Mouse (Mus musculus): ENCODE results near the gene Rnf24. TPM values are rescaled to one million over a fixed set of nuclear protein-coding genes. Genes with fewer than 3 reads are reported as not detected.

The Rnf24 gene
- polyA plus RNA-seq, 1 experiment from 2014 or later, result 14.9 TPM

GRCm38 (mm10) chr2:131371811-131372210, 19.1 kb upstream of the Rnf24 start:
- Histone ChIP-seq H3K27ac (replicated peaks) (no peak overlapping the region), H3K36me3 (no peaks in the 10 kb centered on the region), H3K4me3 (replicated peaks) (no peak overlapping the region), H3K4me1 (no peaks in the 10 kb centered on the region), H3K27me3 (replicated peaks) (no peaks in the 10 kb centered on the region), H3K9ac (replicated peaks) (no peak overlapping the region), H3K9me3 (replicated peaks) (no peaks in the 10 kb centered on the region), H3K4me2 (no peak overlapping the region)
- 94% methylated on average over 4 of the region's 4 CpGs for WGBS
- no peak for ATAC-seq (ENCODE audit: low FRiP score)

- no peak for ATAC-seq (ENCODE audit: low FRiP score)
- 73% methylated on average over 3 of the region's 3 CpGs for WGBS
- Histone ChIP-seq H3K27me3 (replicated peaks) (no peaks in the 10 kb centered on the region), H3K9me3 (replicated peaks) (no peaks in the 10 kb centered on the region), H3K4me2 (no peak overlapping the region), H3K27ac (replicated peaks) (no peak overlapping the region), H3K4me3 (replicated peaks) (no peak overlapping the region), H3K9ac (replicated peaks) (no peak overlapping the region), H3K4me1 (no peaks in the 10 kb centered on the region), H3K36me3 (no peaks in the 10 kb centered on the region)
These were observed 18.1 kb upstream of the Rnf24 start for GRCm38 (mm10) chr2:131370828-131371227.

- ATAC-seq (ENCODE audit: low FRiP score), result no peak
- H3K27ac ChIP-seq (replicated peaks), result no peak overlapping the region
- no peak overlapping the region for H3K4me3 ChIP-seq (replicated peaks)
- H3K4me2 ChIP-seq, result no peak overlapping the region
- no peaks in the 10 kb centered on the region for H3K4me1 ChIP-seq
- no peaks in the 10 kb centered on the region for H3K9me3 ChIP-seq (replicated peaks)
- H3K36me3 ChIP-seq, result no peaks in the 10 kb centered on the region
- H3K9ac ChIP-seq (replicated peaks), result no peak overlapping the region
- 82% methylated on average over 6 of the region's 6 CpGs for WGBS
- H3K27me3 ChIP-seq (replicated peaks), result no peaks in the 10 kb centered on the region
These were observed 12.0 kb upstream of the Rnf24 start for GRCm38 (mm10) chr2:131364689-131365088.

GRCm38 (mm10) chr2:131358481-131358880, 5.8 kb upstream of the Rnf24 start:
- H3K27ac ChIP-seq (replicated peaks), result no peak overlapping the region
- H3K4me2 ChIP-seq, result no peak overlapping the region
- peaks cover 1% of the 10 kb centered on the region; the same call in 1 of the 2 replicates for H3K4me1 ChIP-seq
- H3K9me3 ChIP-seq (replicated peaks), result no peaks in the 10 kb centered on the region
- H3K9ac ChIP-seq (replicated peaks), result no peak overlapping the region
- H3K4me3 ChIP-seq (replicated peaks), result no peak overlapping the region
- no peaks in the 10 kb centered on the region for H3K27me3 ChIP-seq (replicated peaks)
- no peaks in the 10 kb centered on the region for H3K36me3 ChIP-seq
- no peak for ATAC-seq (ENCODE audit: low FRiP score)

- H3K4me3 ChIP-seq (replicated peaks), result no peak overlapping the region
- peaks cover 16% of the 10 kb centered on the region for H3K4me1 ChIP-seq
- no peak overlapping the region for H3K9ac ChIP-seq (replicated peaks)
- no peaks in the 10 kb centered on the region for H3K36me3 ChIP-seq
- no peak overlapping the region for H3K4me2 ChIP-seq
- H3K9me3 ChIP-seq (replicated peaks), result no peaks in the 10 kb centered on the region
- H3K27ac ChIP-seq (replicated peaks), result no peak overlapping the region
- no peak for ATAC-seq (ENCODE audit: low FRiP score)
- H3K27me3 ChIP-seq (replicated peaks), result no peaks in the 10 kb centered on the region
- 61% methylated on average over 6 of the region's 6 CpGs for WGBS
These were observed 1.4 kb upstream of the Rnf24 start for GRCm38 (mm10) chr2:131354049-131354448.

GRCm38 (mm10) chr2:131353564-131353915, 848 bp upstream of the Rnf24 start:
- H3K36me3 ChIP-seq, result no peaks in the 10 kb centered on the region
- H3K27ac ChIP-seq (replicated peaks), result no peak overlapping the region
- H3K27me3 ChIP-seq (replicated peaks), result no peaks in the 10 kb centered on the region
- H3K4me2 ChIP-seq, result peak overlapping the region; percentile 69
- peak overlapping the region; percentile 100; the same call in 1 of the 2 replicates for H3K9ac ChIP-seq (replicated peaks)
- peak overlapping the region; percentile 98 for H3K4me3 ChIP-seq (replicated peaks)
- ATAC-seq (ENCODE audit: low FRiP score), result no peak
- 12% methylated on average over 3 of the region's 3 CpGs for WGBS
- H3K4me1 ChIP-seq, result peaks cover 19% of the 10 kb centered on the region
- no peaks in the 10 kb centered on the region for H3K9me3 ChIP-seq (replicated peaks)

GRCm38 (mm10) chr2:131351968-131352746, 535 bp downstream of the Rnf24 start:
- H3K27me3 ChIP-seq (replicated peaks), result no peaks in the 10 kb centered on the region
- WGBS, result under 1% methylated on average over 47 of the region's 51 CpGs
- peak; percentile 81 for ATAC-seq (ENCODE audit: low FRiP score)
- H3K9ac ChIP-seq (replicated peaks), result peak overlapping the region; percentile 100
- peaks cover 24% of the 10 kb centered on the region for H3K4me1 ChIP-seq
- H3K9me3 ChIP-seq (replicated peaks), result no peaks in the 10 kb centered on the region
- H3K4me3 ChIP-seq (replicated peaks), result peak overlapping the region; percentile 98
- peak overlapping the region; percentile 98 for H3K27ac ChIP-seq (replicated peaks)
- no peaks in the 10 kb centered on the region for H3K36me3 ChIP-seq
- peak overlapping the region; percentile 69 for H3K4me2 ChIP-seq

- Histone ChIP-seq H3K27me3 (replicated peaks) (no peaks in the 10 kb centered on the region), H3K27ac (replicated peaks) (peak overlapping the region; percentile 98), H3K4me2 (peak overlapping the region; percentile 69), H3K36me3 (no peaks in the 10 kb centered on the region), H3K9me3 (replicated peaks) (no peaks in the 10 kb centered on the region), H3K4me1 (peaks cover 24% of the 10 kb centered on the region), H3K4me3 (replicated peaks) (peak overlapping the region; percentile 98), H3K9ac (replicated peaks) (peak overlapping the region; percentile 100)
- WGBS, result 10% methylated on average over 10 of the region's 10 CpGs
- no peak for ATAC-seq (ENCODE audit: low FRiP score)
These were observed 1.2 kb downstream of the Rnf24 start for GRCm38 (mm10) chr2:131351471-131351870.

GRCm38 (mm10) chr2:131350301-131350700, 2.4 kb downstream of the Rnf24 start:
- no peak overlapping the region for H3K27ac ChIP-seq (replicated peaks)
- no peak for ATAC-seq (ENCODE audit: low FRiP score)
- H3K4me2 ChIP-seq, result peak overlapping the region; percentile 22
- H3K27me3 ChIP-seq (replicated peaks), result no peaks in the 10 kb centered on the region
- H3K9me3 ChIP-seq (replicated peaks), result no peaks in the 10 kb centered on the region
- H3K4me3 ChIP-seq (replicated peaks), result no peak overlapping the region; the same call in 1 of the 2 replicates
- no peaks in the 10 kb centered on the region for H3K36me3 ChIP-seq
- H3K9ac ChIP-seq (replicated peaks), result no peak overlapping the region
- 85% methylated on average over 6 of the region's 6 CpGs for WGBS
- H3K4me1 ChIP-seq, result peaks cover 24% of the 10 kb centered on the region

- peaks cover 18% of the 10 kb centered on the region for H3K4me1 ChIP-seq
- ATAC-seq (ENCODE audit: low FRiP score), result no peak
- H3K4me3 ChIP-seq (replicated peaks), result no peak overlapping the region
- H3K27ac ChIP-seq (replicated peaks), result no peak overlapping the region
- no peak overlapping the region for H3K9ac ChIP-seq (replicated peaks)
- H3K27me3 ChIP-seq (replicated peaks), result no peaks in the 10 kb centered on the region
- H3K4me2 ChIP-seq, result no peak overlapping the region
- no peaks in the 10 kb centered on the region for H3K9me3 ChIP-seq (replicated peaks)
- WGBS, result 39% methylated on average over 3 of the region's 3 CpGs
- H3K36me3 ChIP-seq, result no peaks in the 10 kb centered on the region
These were observed 7.1 kb downstream of the Rnf24 start for GRCm38 (mm10) chr2:131345556-131345955.

GRCm38 (mm10) chr2:131344449-131344848, 8.2 kb downstream of the Rnf24 start:
- WGBS, result 53% methylated on average over 3 of the region's 3 CpGs
- no peaks in the 10 kb centered on the region for H3K36me3 ChIP-seq
- ATAC-seq (ENCODE audit: low FRiP score), result no peak

GRCm38 (mm10) chr2:131337602-131338001, 15.1 kb downstream of the Rnf24 start:
- H3K9ac ChIP-seq (replicated peaks), result no peak overlapping the region
- ATAC-seq (ENCODE audit: low FRiP score), result no peak
- WGBS, result 73% methylated on average over 6 of the region's 6 CpGs
- H3K4me2 ChIP-seq, result no peak overlapping the region
- no peaks in the 10 kb centered on the region; the same call in 1 of the 2 replicates for H3K4me1 ChIP-seq
- no peaks in the 10 kb centered on the region for H3K9me3 ChIP-seq (replicated peaks)
- H3K4me3 ChIP-seq (replicated peaks), result no peak overlapping the region
- no peaks in the 10 kb centered on the region for H3K27me3 ChIP-seq (replicated peaks)
- no peak overlapping the region for H3K27ac ChIP-seq (replicated peaks)
- H3K36me3 ChIP-seq, result no peaks in the 10 kb centered on the region

More at GRCm38 (mm10) chr2:131344449-131344848, 8.2 kb downstream of the Rnf24 start:
- Histone ChIP-seq H3K4me2 (no peak overlapping the region), H3K27me3 (replicated peaks) (no peaks in the 10 kb centered on the region), H3K4me1 (peaks cover 12% of the 10 kb centered on the region), H3K4me3 (replicated peaks) (no peak overlapping the region), H3K27ac (replicated peaks) (no peak overlapping the region), H3K9ac (replicated peaks) (no peak overlapping the region), H3K9me3 (replicated peaks) (no peaks in the 10 kb centered on the region)
